Mouse (Mus musculus): ENCODE results near the gene Ssh2.
A peak's percentile ranks its signal among the peaks of the same experiment; 100 is the strongest.

The Ssh2 gene

GRCm38 (mm10) chr11:77507426-77507825 is 291.3 kb downstream of the Ssh2 start:
- no peak for DNase-seq (ENCODE audit: low spot score)

DNA sequence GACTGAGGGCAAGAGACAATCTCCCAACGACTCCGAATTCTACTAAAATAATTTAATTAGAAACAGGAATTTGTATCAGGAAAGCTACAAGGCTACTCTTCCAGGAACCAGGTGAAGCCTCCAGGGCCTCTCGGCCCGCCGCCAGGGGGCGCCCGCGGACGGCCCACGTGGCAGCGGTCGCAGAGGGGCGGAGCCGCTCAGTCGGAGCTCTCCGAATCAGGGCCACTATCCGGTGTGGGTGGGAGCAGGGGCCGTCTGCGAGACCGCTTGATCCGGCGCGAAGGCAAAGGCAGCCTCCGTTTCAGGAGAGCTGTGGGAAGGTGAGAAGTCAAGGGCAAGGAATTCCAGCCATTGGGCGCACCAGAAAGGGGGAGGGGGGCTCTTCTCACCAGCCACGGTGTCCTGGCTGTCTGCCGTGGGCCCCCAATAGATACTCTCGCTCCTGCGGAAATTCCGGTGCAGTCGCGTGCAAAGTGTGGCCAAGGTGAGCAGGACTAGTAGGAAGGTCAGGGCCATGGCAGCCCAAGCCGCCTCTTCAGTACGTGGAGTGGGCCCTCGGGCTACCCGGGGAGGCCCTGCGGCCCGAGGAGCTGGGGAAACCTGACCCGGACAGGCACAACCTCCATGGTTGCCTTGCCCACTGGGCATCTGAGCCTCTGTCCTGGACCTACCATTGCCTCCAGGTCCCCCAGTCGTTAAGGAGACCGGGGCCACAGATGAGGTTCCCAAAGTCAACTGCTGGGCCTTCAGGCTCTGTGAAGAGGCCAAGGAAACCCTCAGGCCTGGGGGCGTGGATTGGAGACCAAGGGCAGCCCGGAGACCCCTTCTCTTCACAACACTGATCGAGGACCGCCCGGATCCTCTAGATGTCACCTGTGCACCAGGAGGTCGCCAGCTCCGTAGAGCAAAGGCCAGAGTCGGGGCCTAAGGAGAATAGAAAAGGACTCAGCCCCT is 292.3 kb downstream of the Ssh2 start:
- DNase-seq (ENCODE audit: low spot score), result peak; percentile 81
